Mouse (Mus musculus): ENCODE data around the gene Eef1a1. TPM values are rescaled to one million over a fixed set of nuclear protein-coding genes. Genes with fewer than 3 reads are reported as not detected.

Eef1a1 gene
- polyA plus RNA-seq (2012; rRNA removed): 7,481 and 7,611 TPM in 2 replicates

DNA sequence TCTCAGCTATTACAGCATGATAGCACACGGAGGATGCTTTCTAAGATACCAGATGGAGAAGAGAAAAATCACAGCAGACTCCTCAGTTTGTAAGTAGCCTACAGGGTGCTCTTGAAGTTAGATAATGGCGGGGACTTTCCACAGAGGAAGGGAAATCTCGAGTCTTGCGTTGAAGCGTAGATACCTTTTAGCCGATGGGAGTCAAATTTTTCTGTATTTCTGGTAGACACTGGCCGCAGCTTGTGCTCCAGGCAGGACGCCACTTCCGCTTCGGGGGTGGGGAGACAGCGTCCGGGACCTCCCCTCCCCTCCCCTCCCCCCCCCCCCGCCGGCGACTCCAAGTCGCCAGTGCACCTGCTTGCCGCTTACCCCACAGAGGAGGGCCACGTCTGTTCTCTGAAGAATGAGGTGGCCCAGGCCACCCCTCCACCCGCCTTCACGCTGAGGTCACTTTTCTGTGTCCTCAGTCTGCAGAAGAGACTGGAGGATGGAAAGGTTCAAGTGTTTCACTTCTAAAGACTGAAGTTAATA, at the start of gene Eef1a1:
TSS of gene Eef1a1 (minus strand) at position 262 of the 531 bp plus-strand sequence.

DNA sequence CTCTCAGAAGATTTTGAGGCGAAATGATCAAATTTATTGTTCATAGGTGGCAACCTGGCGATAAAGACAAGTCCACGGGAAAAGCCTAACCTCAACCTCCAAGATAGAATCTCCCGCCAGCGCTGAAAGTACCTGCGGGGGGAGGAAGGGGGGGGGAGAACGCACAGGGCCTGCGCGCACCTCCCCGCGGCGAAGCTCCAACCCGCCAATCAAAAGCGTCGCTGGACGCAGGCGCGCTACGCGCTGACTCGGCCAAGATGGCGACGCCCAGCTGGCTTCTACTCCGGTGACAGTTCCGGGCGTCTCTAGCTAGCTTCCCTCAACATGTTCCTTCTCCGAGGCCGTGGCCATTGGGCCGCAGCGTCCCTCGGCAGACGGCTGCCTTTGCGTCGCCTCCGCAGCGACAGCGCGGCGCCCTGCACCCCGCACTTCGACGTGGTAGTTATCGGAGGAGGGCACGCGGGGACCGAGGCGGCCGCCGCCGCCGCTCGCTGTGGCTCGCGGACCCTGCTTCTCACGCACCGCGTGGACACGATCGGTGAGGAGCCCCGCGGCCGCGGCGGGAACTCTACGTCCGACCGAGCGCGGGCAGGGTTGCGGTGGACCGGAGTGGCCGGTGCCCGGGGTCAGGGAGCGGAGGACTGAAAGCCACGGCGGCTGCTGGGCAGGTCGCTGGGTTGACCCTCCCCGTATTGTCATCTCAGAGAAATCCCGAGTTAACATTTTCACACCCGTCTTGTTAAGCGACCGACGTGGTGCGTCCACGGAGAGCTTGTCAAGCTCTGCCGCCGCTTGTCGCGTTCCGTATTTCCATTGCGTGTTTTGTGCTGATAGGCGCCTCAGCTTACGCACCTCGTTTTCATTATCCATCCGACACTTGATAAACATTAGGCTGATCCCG, 40.7 kb downstream of the Eef1a1 start, which contains the start of the genes Mto1 and Gm17324:
TSS of gene Mto1 (plus strand) at position 236 of the 901 bp plus-strand sequence.
TSS of gene Gm17324 (minus strand) at position 814 of the 901 bp plus-strand sequence.

DNA sequence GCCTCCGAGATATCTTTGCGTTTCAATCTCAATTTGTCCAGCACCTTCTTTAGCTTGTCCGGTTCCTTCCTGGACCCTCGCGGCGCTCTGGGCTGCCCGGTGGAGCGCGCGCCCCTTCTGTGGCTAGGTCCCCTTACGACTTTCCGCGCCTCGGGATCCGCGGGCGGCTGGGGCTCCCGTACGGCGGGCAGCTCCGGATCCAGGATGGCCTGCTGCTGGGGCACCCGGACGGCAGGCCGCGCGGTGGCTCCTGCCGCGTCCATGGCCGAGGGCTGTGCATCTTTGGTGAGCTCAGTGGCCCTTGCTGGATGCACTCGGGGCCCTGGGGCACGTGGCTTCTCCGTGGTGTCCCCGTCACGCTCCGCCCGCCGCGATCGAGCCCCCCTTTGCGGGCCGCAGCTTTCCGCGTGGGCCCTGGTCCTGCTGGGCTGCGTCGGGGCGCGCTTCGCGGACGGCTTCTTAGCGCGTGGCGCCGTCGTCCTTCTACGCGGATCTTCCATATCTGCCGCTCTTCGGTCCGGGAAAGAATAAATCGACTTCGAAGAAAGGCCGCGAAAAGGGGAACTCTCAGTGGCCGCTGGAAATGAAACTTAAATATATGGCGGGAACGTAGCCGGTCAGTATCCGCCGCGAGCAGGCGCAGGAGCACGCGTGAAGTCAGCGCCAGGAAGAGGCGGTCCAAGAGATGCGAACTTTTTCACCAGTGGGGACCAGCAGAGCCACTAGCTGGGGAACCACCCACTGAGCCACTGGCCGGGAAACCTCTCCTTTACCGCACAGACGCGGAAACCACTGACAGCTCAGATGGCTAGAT, 46.2 kb downstream of the Eef1a1 start, which contains the start of gene Cgas:
TSS of gene Cgas (minus strand) at position 659 of the 814 bp plus-strand sequence.

Other genes with a start within 250 kb of the Eef1a1 start
- not detected in 2 replicates for gene Gm3776, start 232.0 kb downstream of the Eef1a1 start, polyA plus RNA-seq (2012; rRNA removed)
- not detected in 2 replicates for gene Gm10639, start 199.2 kb downstream of the Eef1a1 start, polyA plus RNA-seq (2012; rRNA removed)
- gene Omt2a, start 174.4 kb downstream of the Eef1a1 start, polyA plus RNA-seq (2012; rRNA removed): not detected in 2 replicates
- gene Omt2b, start 161.6 kb downstream of the Eef1a1 start, polyA plus RNA-seq (2012; rRNA removed): not detected in 2 replicates
- gene Gsta2, start 133.4 kb downstream of the Eef1a1 start, polyA plus RNA-seq (2012; rRNA removed): 0.45 TPM in 1 of 2 replicates, not detected in the other
- gene Dppa5a, start 121.0 kb downstream of the Eef1a1 start, polyA plus RNA-seq (2012; rRNA removed): 2.7 and 3.9 TPM in 2 replicates
- 4.0 and 4.2 TPM in 2 replicates for gene Ooep, start 110.4 kb downstream of the Eef1a1 start, polyA plus RNA-seq (2012; rRNA removed)
- 0.45 and 0.70 TPM in 2 replicates for gene Ddx43, start 93.4 kb downstream of the Eef1a1 start, polyA plus RNA-seq (2012; rRNA removed)
- gene Cgas, start 45.9 kb downstream of the Eef1a1 start, polyA plus RNA-seq (2012; rRNA removed): 1.0 and 1.4 TPM in 2 replicates
- gene Mto1, start 40.9 kb downstream of the Eef1a1 start, polyA plus RNA-seq (2012; rRNA removed): 22.5 and 24.9 TPM in 2 replicates
- gene Gm17324, start 40.4 kb downstream of the Eef1a1 start, polyA plus RNA-seq (2012; rRNA removed): 0.36 and 0.55 TPM in 2 replicates
- gene Slc17a5, start 98.9 kb upstream of the Eef1a1 start, polyA plus RNA-seq (2012; rRNA removed): 8.4 and 10.0 TPM in 2 replicates
- 2.1 and 3.0 TPM in 2 replicates for gene Cd109, start 126.4 kb upstream of the Eef1a1 start, polyA plus RNA-seq (2012; rRNA removed)

All from central nervous system, embryonic 14 days (tissue).